9 mouse cellular contexts compared by ENCODE assay signal in the genomic region with DNA sequence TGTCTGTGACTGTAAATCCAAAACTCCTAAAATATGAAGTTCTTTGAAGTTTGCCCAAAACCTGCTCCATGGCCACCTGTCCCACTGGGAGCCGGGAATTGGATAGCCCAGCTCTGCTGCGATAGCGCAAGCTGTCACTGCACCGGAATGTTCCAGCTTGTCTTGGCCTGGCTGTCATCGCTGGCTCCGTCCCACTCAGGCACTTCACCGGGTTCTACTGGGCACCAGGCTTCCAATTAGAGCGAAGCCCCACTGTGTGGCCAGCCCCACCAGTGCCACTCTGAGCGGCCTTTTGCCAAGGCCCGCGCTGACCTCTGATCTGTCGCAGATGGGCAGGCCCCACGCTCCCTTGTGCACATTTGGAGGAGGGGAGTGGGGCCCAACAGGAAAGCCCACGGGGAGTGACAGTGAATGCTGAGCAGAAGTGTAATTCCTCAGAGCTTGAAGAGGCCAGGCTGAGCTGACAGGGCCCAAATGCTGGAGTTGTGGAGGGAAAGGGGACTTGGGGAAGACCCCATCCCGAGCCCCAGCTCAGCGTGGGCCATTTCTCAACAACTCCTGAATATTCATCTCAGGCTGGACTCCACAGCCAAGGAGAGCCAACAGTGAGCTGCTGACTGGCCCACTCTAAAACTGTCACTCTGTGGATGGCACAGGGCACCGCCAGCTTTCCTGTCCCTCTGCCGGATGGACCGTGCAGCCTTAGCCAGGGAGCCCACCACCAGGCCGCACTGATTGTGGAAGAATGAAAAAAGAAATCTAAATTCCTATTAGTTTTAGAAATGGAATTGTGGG.
DNase-seq lines count a peak whose midpoint lies in the region; ATAC-seq lines count a peak whose summit lies in the region.
"Had no signal": no experiment of that assay in that cellular context is flagged by ENCODE, and none has a peak within 500 bp of the region (broad histone marks: within the 10 kb centered on the region; RNA-seq: fewer than 3 reads in every experiment).

No protein-coding gene starts in this region.

- no peak for DNase-seq in midbrain, embryonic 14.5 days
- peak; percentile 55 to 70 for DNase-seq in frontal cortex, adult 2 months (ENCODE audit: extremely low spot score in 1 of 2, low spot score in 1 of 2)
- peak; percentile 56 to 77 for DNase-seq in heart, postnatal 14 days
- peak; percentile 71 for DNase-seq in left cerebral cortex, postnatal 36 days (ENCODE audit: low spot score in 2 of 2)
- DNase-seq in kidney, adult 18-20 months: no peak
- DNase-seq in ovary, postnatal 36 days (ENCODE audit: low spot score): no peak
- no peak for DNase-seq in thymus, postnatal 36 days

- H3K27ac ChIP-seq in midbrain, embryonic 14.5 days (replicated peaks; ENCODE audit: low read depth, low read length): 0 out of 2 replicates have a peak overlapping the region, but pooled peaks have one; percentile 2
- no peak overlapping the region; the same call in 1 of the 2 replicates for H3K27ac ChIP-seq in midbrain, embryonic 13.5 days

- no peak overlapping the region for H3K4me2 ChIP-seq in midbrain, embryonic 14.5 days (ENCODE audit: low read length)
- no peak overlapping the region for H3K4me2 ChIP-seq in midbrain, embryonic 13.5 days (replicated peaks)

- no peaks in the 10 kb centered on the region for H3K27me3 ChIP-seq in midbrain, embryonic 14.5 days (ENCODE audit: control insufficient read depth, insufficient read depth, low read length)
- peaks cover 3% of the 10 kb centered on the region; the same call in 1 of the 2 replicates for H3K27me3 ChIP-seq in midbrain, embryonic 13.5 days

- no peak overlapping the region for H3K4me3 ChIP-seq in midbrain, embryonic 14.5 days (replicated peaks; ENCODE audit: low read depth, low read length)
- no peak overlapping the region for H3K4me3 ChIP-seq in midbrain, embryonic 13.5 days (replicated peaks)
- H3K4me3 ChIP-seq: erythroblast, embryonic 14.5 days had no signal

- peaks cover 22% of the 10 kb centered on the region for H3K4me1 ChIP-seq in midbrain, embryonic 14.5 days (ENCODE audit: control insufficient read depth, insufficient read depth, low read length)
- H3K4me1 ChIP-seq in midbrain, embryonic 13.5 days (replicated peaks): peaks cover 55% of the 10 kb centered on the region

- intact Hi-C loops in heart, postnatal 14 days (cut with DNase I): no loop called here
- intact Hi-C loops in left cerebral cortex, postnatal 36 days (cut with DNase I): no loop called here

- 83% methylated on average over 20 of the region's 20 CpGs for WGBS in midbrain, embryonic 14.5 days
- WGBS in midbrain, embryonic 13.5 days: 78% methylated on average over 20 of the region's 20 CpGs

- no peak overlapping the region for H3K9ac ChIP-seq in midbrain, embryonic 14.5 days (replicated peaks; ENCODE audit: low read length)
- H3K9ac ChIP-seq in midbrain, embryonic 13.5 days (replicated peaks): no peak overlapping the region

- no peak for ATAC-seq in midbrain, embryonic 14.5 days (ENCODE audit: low FRiP score, low TSS enrichment)
- ATAC-seq in midbrain, embryonic 13.5 days: no peak

- no peaks in the 10 kb centered on the region for H3K9me3 ChIP-seq in midbrain, embryonic 14.5 days (ENCODE audit: control insufficient read depth, low read length)
- peaks cover 6% of the 10 kb centered on the region; the same call in 1 of the 2 replicates for H3K9me3 ChIP-seq in midbrain, embryonic 13.5 days

- no peaks in the 10 kb centered on the region for H3K36me3 ChIP-seq in midbrain, embryonic 14.5 days (ENCODE audit: control insufficient read depth, insufficient read depth, low read length)
- H3K36me3 ChIP-seq in midbrain, embryonic 13.5 days: peaks cover 14% of the 10 kb centered on the region

Comparison
In these comparisons a context has a peak if more than half of its experiments do, and no peak if none do; other contexts are left out.
1. DNase-seq: peak in frontal cortex, adult 2 months (2 of 2), heart, postnatal 14 days (2 of 2) and left cerebral cortex, postnatal 36 days (2 of 2); none in midbrain, embryonic 14.5 days (single experiment), kidney, adult 18-20 months (single experiment), ovary, postnatal 36 days (single experiment) and thymus, postnatal 36 days (0 of 2).